Mouse (Mus musculus): ENCODE data around the gene Tac2. TPM values are rescaled to one million over a fixed set of nuclear protein-coding genes. Genes with fewer than 3 reads are reported as not detected.

The Tac2 gene
- polyA plus RNA-seq, 2 experiments from 2014 or later = not detected

- ATAC-seq = no peak
Measured at GRCm38 (mm10) chr10:127728437-127728836, 4.2 kb downstream of the Tac2 start.

- ATAC-seq = no peak
Measured at GRCm38 (mm10) chr10:127730285-127730932, 6.1 kb downstream of the Tac2 start.

GRCm38 (mm10) chr10:127730933-127731310 is 6.6 kb downstream of the Tac2 start:
- ATAC-seq = no peak

GRCm38 (mm10) chr10:127731397-127731796 is 7.1 kb downstream of the Tac2 start:
- no peak for ATAC-seq

GRCm38 (mm10) chr10:127734434-127734833 is 10.2 kb downstream of the Tac2 start:
- no peak for ATAC-seq

- no peak for ATAC-seq
Measured at GRCm38 (mm10) chr10:127736266-127736665, 12.0 kb downstream of the Tac2 start.

GRCm38 (mm10) chr10:127736916-127737315 is 12.6 kb downstream of the Tac2 start:
- ATAC-seq = no peak

GRCm38 (mm10) chr10:127737552-127737951 is 13.3 kb downstream of the Tac2 start:
- ATAC-seq = no peak

GRCm38 (mm10) chr10:127738151-127738882 is 14.0 kb downstream of the Tac2 start:
- no peak for ATAC-seq

GRCm38 (mm10) chr10:127739083-127739660 is 14.9 kb downstream of the Tac2 start, which contains the start of gene Zbtb39:
Gene Zbtb39, plus strand, starts transcription at chr10:127739538.
- ATAC-seq = peak; percentile 79

- peak; percentile 62 for ATAC-seq
Measured at GRCm38 (mm10) chr10:127739661-127740161, 15.4 kb downstream of the Tac2 start.

GRCm38 (mm10) chr10:127744661-127745060 is 20.4 kb downstream of the Tac2 start:
- ATAC-seq = peak; percentile 54

GRCm38 (mm10) chr10:127745886-127746285 is 21.6 kb downstream of the Tac2 start:
- ATAC-seq = no peak

GRCm38 (mm10) chr10:127747254-127747653 is 23.0 kb downstream of the Tac2 start:
- ATAC-seq = no peak

GRCm38 (mm10) chr10:127748847-127749612 is 24.8 kb downstream of the Tac2 start:
- no peak for ATAC-seq

- no peak for ATAC-seq
Measured at GRCm38 (mm10) chr10:127750136-127750777, 26.0 kb downstream of the Tac2 start.

GRCm38 (mm10) chr10:127751548-127751947 is 27.3 kb downstream of the Tac2 start, which contains the start of gene Gpr182:
Gene Gpr182, minus strand, starts transcription at chr10:127751732.
- no peak for ATAC-seq

GRCm38 (mm10) chr10:127754566-127755166 is 30.4 kb downstream of the Tac2 start:
- no peak for ATAC-seq

GRCm38 (mm10) chr10:127755246-127755645 is 31.0 kb downstream of the Tac2 start:
- ATAC-seq = no peak

- no peak for ATAC-seq
Measured at GRCm38 (mm10) chr10:127755770-127756468, 31.6 kb downstream of the Tac2 start.

Data from CD4-positive, CD25-positive, alpha-beta regulatory T cell, adult 4 months (primary cell).